Mouse (Mus musculus) ES-Bruce4 (cell line): Measurements from ENCODE around the gene Hectd1.

Experiments
- CTCF ChIP-seq: IDR thresholded peaks from one replicate; pipeline ENCODE4 v1.8.1; 2011; ENCODE audit warnings: low read depth, low read length
- EP300 ChIP-seq: IDR thresholded peaks from 2 replicates; pipeline ENCODE4 v1.6.1; 2011; ENCODE audit warnings: low read depth, low read length; ENCODE audit not compliant: insufficient read depth
- POLR2A ChIP-seq: IDR thresholded peaks from one replicate; pipeline ENCODE4 v1.8.1; 2011; ENCODE audit warnings: low read length; ENCODE audit not compliant: insufficient read depth

GRCm38 (mm10) chr12:51829290-51830076 is at the start of gene Hectd1:
- TF ChIP-seq CTCF (no peak), POLR2A (no peak), EP300 (no peak)
